Mouse (Mus musculus): ENCODE data around the gene Rrm2.

DNA sequence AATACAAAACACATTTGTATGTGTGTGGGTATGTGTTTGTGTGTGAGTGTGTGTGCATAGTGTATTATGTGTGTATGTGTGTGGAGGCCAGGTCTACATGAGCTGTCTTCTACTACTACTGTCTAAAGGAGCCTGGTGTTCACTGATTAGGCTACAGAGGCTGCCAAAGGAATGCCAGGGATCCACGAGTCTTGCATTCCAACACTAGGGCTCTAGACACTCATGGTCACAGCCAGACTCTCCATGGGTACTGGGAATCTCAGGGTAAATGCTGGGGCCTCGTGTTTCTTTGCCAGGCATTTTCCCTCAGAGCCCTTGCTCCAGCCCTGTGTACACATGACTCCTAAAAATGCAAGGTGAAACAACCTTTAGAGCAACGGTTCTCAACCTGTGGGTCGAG lies 45.6 kb downstream of the Rrm2 start:
- TF ChIP-seq POLR2A (IDR thresholded peaks at IDR 0.05; ENCODE audit: control insufficient read depth in 1 of 2, insufficient read depth in 1 of 2, low read depth in 1 of 2, low read length in 2 of 2, poor library complexity in 1 of 2): no peak
- TF ChIP-seq CHD2 (IDR thresholded peaks at IDR 0.05; ENCODE audit: low read length): no peak
- no peak for TF ChIP-seq MEF2A (IDR thresholded peaks at IDR 0.05; ENCODE audit: extremely low read depth, insufficient replicate concordance, low read depth, low read length, poor library complexity, severe bottlenecking)
- no peak for TF ChIP-seq ZC3H11A (IDR thresholded peaks at IDR 0.05; ENCODE audit: low read depth, low read length)
- no peak for TF ChIP-seq CTCF (IDR thresholded peaks at IDR 0.05 in 2 of 3, conservative IDR thresholded peaks at IDR 0.05 in 1 of 3; ENCODE audit: control insufficient read depth in 1 of 3, insufficient read depth in 1 of 3, low read depth in 2 of 3, low read length in 3 of 3, poor library complexity in 1 of 3, severe bottlenecking in 1 of 3)
- no peak for TF ChIP-seq HCFC1 (IDR thresholded peaks at IDR 0.05; ENCODE audit: low read depth, low read length)
- no peak for TF ChIP-seq UBTF (IDR thresholded peaks at IDR 0.05; ENCODE audit: borderline replicate concordance, insufficient read depth, low read depth, low read length)
- TF ChIP-seq MAZ (IDR thresholded peaks at IDR 0.05; ENCODE audit: low read depth, low read length): no peak
- TF ChIP-seq E2F4 (IDR thresholded peaks at IDR 0.05; ENCODE audit: borderline replicate concordance, low read depth, low read length): no peak
- TF ChIP-seq USF1 (IDR thresholded peaks at IDR 0.05; ENCODE audit: low read depth, low read length): no peak
